Mouse (Mus musculus) MEL (cell line): ENCODE measurements around the gene Glrx2.

Source experiments
- CHD2 ChIP-seq: IDR thresholded peaks from 2 replicates; pipeline ENCODE4 v1.6.1; 2011; ENCODE audit warnings: low read length, improper control_type of control experiment
- CTCF ChIP-seq, 3 experiments: IDR thresholded peaks in 2 of 3; conservative IDR thresholded peaks in 1 of 3; 2 replicates each; pipeline ENCODE4 v1.5.1; 2011 to 2012; ENCODE audit warnings: low read length in 3 of 3, low read depth in 2 of 3, mild to moderate bottlenecking in 2 of 3, improper control_type of control experiment in 1 of 3, inconsistent platforms in 1 of 3, mixed read lengths in 1 of 3, moderate library complexity in 1 of 3; ENCODE audit not compliant: control insufficient read depth in 1 of 3, insufficient read depth in 1 of 3, poor library complexity in 1 of 3, severe bottlenecking in 1 of 3
- E2F4 ChIP-seq: IDR thresholded peaks from 2 replicates; pipeline ENCODE4 v1.6.1; 2011; ENCODE audit warnings: low read depth, low read length, improper control_type of control experiment, borderline replicate concordance
- GATA1 ChIP-seq: IDR thresholded peaks from 2 replicates; pipeline ENCODE4 v1.6.1; 2011; ENCODE audit warnings: low read depth, low read length, improper control_type of control experiment
- HCFC1 ChIP-seq: IDR thresholded peaks from 2 replicates; pipeline ENCODE4 v1.6.1; 2012; ENCODE audit warnings: low read depth, mild to moderate bottlenecking, inconsistent platforms, low read length, improper control_type of control experiment, moderate library complexity
- MAFK ChIP-seq: IDR thresholded peaks from 2 replicates; pipeline ENCODE4 v1.6.1; 2011; ENCODE audit warnings: low read depth, mild to moderate bottlenecking, low read length, improper control_type of control experiment, borderline replicate concordance
- MYB ChIP-seq: IDR thresholded peaks from 2 replicates; pipeline ENCODE4 v1.6.1; 2011; ENCODE audit warnings: mild to moderate bottlenecking, low read depth, low read length, improper control_type of control experiment
- POLR2AphosphoS5 ChIP-seq: IDR thresholded peaks from 2 replicates; pipeline ENCODE4 v1.6.1; 2012; ENCODE audit warnings: low read depth, borderline replicate concordance, mild to moderate bottlenecking, inconsistent platforms, low read length, moderate library complexity, mixed read lengths
- TCF12 ChIP-seq: IDR thresholded peaks from 2 replicates; pipeline ENCODE4 v1.6.1; 2014; ENCODE audit warnings: low read depth, mild to moderate bottlenecking, inconsistent platforms, low read length, improper control_type of control experiment, moderate library complexity
- USF1 ChIP-seq: IDR thresholded peaks from 2 replicates; pipeline ENCODE4 v1.6.1; 2014; ENCODE audit warnings: low read depth, mild to moderate bottlenecking, inconsistent platforms, low read length, improper control_type of control experiment, moderate library complexity
- USF2 ChIP-seq, 2 experiments: IDR thresholded peaks; 2 replicates each; pipeline ENCODE4 v1.6.1; 2011 to 2012; ENCODE audit warnings: improper control_type of control experiment in 2 of 2, low read length in 2 of 2, borderline replicate concordance in 1 of 2, inconsistent platforms in 1 of 2, low read depth in 1 of 2, mild to moderate bottlenecking in 1 of 2; ENCODE audit not compliant: insufficient read depth in 1 of 2

GRCm38 (mm10) chr1:143731691-143732090 lies 15.6 kb downstream of the Glrx2 start:
- TF ChIP-seq USF2 (IDR thresholded peaks at IDR 0.05; ENCODE audit: borderline replicate concordance in 1 of 2, insufficient read depth in 1 of 2, low read depth in 1 of 2, low read length in 2 of 2): no peak
- no peak for TF ChIP-seq MYB
- no peak for TF ChIP-seq POLR2AphosphoS5
- no peak for TF ChIP-seq CTCF (IDR thresholded peaks at IDR 0.05 in 2 of 3, conservative IDR thresholded peaks at IDR 0.05 in 1 of 3; ENCODE audit: control insufficient read depth in 1 of 3, insufficient read depth in 1 of 3, low read depth in 2 of 3, low read length in 3 of 3, poor library complexity in 1 of 3, severe bottlenecking in 1 of 3)
- no peak for TF ChIP-seq CHD2
- no peak for TF ChIP-seq GATA1
- TF ChIP-seq E2F4: no peak
- no peak for TF ChIP-seq USF1
- TF ChIP-seq HCFC1: no peak
- no peak for TF ChIP-seq TCF12
- TF ChIP-seq MAFK: no peak
